Mouse (Mus musculus): ENCODE data around the gene Sema6d. TPM values are rescaled to one million over a fixed set of nuclear protein-coding genes. Genes with fewer than 3 reads are reported as not detected.

Gene Sema6d
- polyA plus RNA-seq, 1 experiment, result 25.3 TPM

DNA sequence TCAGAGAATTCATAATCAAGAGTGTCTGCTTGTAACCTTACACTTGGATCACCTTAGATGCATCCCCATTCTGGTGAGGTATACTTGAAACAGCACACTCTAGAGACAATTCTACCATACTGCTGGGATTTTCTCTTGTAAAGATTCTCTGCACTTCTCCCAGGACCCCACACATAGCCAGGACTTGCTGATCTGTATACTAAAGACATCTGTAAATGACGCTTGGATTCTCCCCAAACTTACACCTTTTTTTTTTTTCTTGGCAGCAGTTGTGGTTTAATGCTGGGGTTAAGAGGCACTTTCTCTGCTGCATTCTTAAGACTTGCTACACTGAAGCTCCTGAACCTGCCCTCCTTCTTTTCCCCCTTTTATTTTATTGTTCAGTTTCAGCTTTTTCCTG lies 68.4 kb downstream of the Sema6d start:
- no peak for DNase-seq
- Histone ChIP-seq H3K4me1 (ENCODE audit: control insufficient read depth, insufficient read depth, low read length) (no peaks in the 10 kb centered on the region), H3K4me3 (replicated peaks; ENCODE audit: extremely low read depth, low read depth, low read length) (no peak overlapping the region)
- WGBS, result 44% methylated on average over 1 of the region's 1 CpGs
- TF ChIP-seq CTCF (IDR thresholded peaks at IDR 0.05; ENCODE audit: insufficient read depth, low read length), result no peak
- TF ChIP-seq POLR2A (IDR thresholded peaks at IDR 0.05; ENCODE audit: borderline replicate concordance, extremely low read depth, low read depth, low read length), result no peak

DNA sequence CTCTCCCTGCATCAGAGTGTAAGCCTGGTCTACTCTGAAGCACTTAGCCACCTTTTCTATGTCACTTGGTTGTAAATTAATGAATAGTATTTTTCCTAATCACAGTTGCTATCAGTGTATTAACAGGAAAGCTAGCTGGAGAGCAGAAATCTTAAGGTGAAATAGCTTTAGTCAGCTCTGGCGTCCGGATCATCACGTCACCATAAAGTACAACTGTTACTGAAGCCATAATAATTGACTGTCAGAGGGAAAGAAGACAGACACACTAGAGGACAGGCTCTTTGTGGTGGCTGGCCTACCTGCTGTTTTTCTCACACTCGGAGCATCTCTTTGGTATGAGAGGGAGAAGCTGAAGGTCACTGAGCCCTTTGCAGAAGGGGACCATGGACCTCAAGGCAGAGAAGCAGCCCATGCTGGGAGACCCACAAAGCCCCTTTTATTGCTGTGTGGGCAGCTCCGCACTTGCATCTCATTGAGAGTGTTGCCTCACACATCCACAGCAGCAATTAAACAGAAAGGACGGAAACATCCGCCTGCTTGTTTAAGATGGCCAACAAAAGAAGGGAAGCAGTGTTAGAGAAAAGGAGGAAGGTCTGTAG lies 72.3 kb downstream of the Sema6d start:
- 62% methylated on average over 7 of the region's 7 CpGs for WGBS
- Histone ChIP-seq H3K4me1 (ENCODE audit: control insufficient read depth, insufficient read depth, low read length) (no peaks in the 10 kb centered on the region), H3K4me3 (replicated peaks; ENCODE audit: extremely low read depth, low read depth, low read length) (no peak overlapping the region)
- TF ChIP-seq CTCF (IDR thresholded peaks at IDR 0.05; ENCODE audit: insufficient read depth, low read length), result no peak
- no peak for TF ChIP-seq POLR2A (IDR thresholded peaks at IDR 0.05; ENCODE audit: borderline replicate concordance, extremely low read depth, low read depth, low read length)
- no peak for DNase-seq

DNA sequence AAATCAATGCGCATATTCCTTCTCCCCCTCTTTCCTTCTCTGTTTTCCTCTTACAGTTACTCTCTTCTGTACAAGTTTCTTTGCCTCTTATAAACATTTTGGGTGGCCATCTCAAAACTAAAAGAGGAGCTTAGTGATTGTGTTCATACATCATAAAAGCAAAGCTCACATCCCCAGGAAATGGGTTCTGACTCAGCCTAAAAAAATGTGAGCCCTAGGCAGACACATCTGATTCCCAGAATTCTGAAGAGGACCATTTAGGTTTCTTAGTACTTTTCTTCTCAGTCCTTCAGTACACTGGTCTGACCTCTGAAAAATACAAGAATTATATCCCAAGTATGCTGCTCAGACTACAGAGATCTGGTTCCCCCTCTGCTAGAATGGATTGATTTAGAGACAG lies 78.6 kb downstream of the Sema6d start:
- WGBS, result 84% methylated on average over 1 of the region's 1 CpGs
- no peak for DNase-seq
- no peak for TF ChIP-seq CTCF (IDR thresholded peaks at IDR 0.05; ENCODE audit: insufficient read depth, low read length)
- TF ChIP-seq POLR2A (IDR thresholded peaks at IDR 0.05; ENCODE audit: borderline replicate concordance, extremely low read depth, low read depth, low read length), result no peak

DNA sequence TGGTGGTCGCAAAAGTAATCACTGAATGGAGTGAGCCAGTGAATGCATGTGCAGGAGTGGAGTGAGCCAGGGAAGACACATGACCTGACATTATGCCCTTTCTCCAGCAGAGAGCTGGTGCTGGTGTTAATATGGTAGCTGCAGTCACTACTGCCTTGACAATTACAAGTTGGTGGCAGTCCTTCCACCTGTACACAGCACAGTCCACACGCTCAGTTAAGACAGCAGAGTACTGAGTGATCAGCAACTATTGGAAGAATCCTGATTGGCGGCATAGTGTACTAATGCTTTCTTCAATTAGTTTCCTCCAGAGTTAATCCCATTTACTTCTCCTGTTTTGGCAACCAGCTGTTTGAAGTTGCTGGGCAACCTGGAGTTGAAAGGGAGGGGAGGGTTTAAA lies 81.9 kb downstream of the Sema6d start:
- Histone ChIP-seq H3K4me1 (ENCODE audit: control insufficient read depth, insufficient read depth, low read length) (no peaks in the 10 kb centered on the region), H3K4me3 (replicated peaks; ENCODE audit: extremely low read depth, low read depth, low read length) (no peak overlapping the region)
- no peak for TF ChIP-seq POLR2A (IDR thresholded peaks at IDR 0.05; ENCODE audit: borderline replicate concordance, extremely low read depth, low read depth, low read length)
- no peak for TF ChIP-seq CTCF (IDR thresholded peaks at IDR 0.05; ENCODE audit: insufficient read depth, low read length)
- DNase-seq, result no peak
- WGBS, result 88% methylated on average over 3 of the region's 3 CpGs

More for the DNA sequence above, 78.6 kb downstream of the Sema6d start:
- Histone ChIP-seq H3K4me1 (ENCODE audit: control insufficient read depth, insufficient read depth, low read length) (no peaks in the 10 kb centered on the region), H3K4me3 (replicated peaks; ENCODE audit: extremely low read depth, low read depth, low read length) (no peak overlapping the region)

DNA sequence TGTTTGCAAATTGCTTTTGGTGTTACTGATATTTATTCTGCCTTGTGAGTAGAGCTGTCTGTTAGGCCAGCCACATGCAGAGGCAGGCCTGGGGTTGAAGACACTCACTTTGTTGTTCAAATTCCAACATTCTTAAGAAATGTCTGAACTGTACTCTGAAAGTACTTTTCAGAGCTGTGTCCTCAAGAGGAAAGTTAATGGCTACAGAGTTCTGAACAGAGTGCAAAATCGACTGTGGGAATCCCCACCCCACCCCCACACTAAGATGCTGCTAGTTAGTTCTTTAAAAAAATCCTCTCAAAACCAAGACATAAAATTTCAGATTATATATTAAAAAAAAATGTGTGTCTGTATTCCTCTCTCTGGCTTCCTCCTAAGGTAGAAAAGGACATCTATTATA lies 86.5 kb downstream of the Sema6d start:
- WGBS, result 20% methylated on average over 1 of the region's 1 CpGs
- TF ChIP-seq CTCF (IDR thresholded peaks at IDR 0.05; ENCODE audit: insufficient read depth, low read length), result no peak
- TF ChIP-seq POLR2A (IDR thresholded peaks at IDR 0.05; ENCODE audit: borderline replicate concordance, extremely low read depth, low read depth, low read length), result no peak
- no peaks in the 10 kb centered on the region for H3K4me1 ChIP-seq (ENCODE audit: control insufficient read depth, insufficient read depth, low read length)
- no peak for DNase-seq
- H3K4me3 ChIP-seq (replicated peaks; ENCODE audit: extremely low read depth, low read depth, low read length), result no peak overlapping the region

DNA sequence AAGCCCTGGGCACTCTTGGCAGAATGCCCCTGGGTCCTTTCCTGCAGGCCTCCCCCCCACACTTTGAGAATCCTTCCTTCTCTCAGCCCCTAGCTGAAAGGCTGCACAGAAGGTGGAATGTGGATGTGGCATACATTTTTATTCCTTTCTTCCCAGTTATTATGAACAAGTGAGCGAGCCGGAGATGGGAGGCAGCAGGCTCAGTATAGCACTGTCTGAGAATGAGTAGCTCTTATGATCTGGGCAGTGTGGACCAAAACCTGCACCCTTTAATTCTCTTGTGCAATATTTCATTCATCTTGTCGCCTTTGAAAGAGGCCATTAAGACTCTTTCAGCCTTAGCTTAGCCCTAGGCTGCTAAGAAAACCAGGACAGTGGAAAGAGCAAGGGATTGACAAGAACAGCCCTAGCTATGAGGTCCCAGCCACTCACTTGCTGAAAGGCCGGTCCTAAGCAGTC lies 87.0 kb downstream of the Sema6d start:
- no peaks in the 10 kb centered on the region for H3K4me1 ChIP-seq (ENCODE audit: control insufficient read depth, insufficient read depth, low read length)
- no peak for TF ChIP-seq POLR2A (IDR thresholded peaks at IDR 0.05; ENCODE audit: borderline replicate concordance, extremely low read depth, low read depth, low read length)
- TF ChIP-seq CTCF (IDR thresholded peaks at IDR 0.05; ENCODE audit: insufficient read depth, low read length), result no peak
- 83% methylated on average over 4 of the region's 4 CpGs for WGBS
- no peak overlapping the region for H3K4me3 ChIP-seq (replicated peaks; ENCODE audit: extremely low read depth, low read depth, low read length)
- no peak for DNase-seq

DNA sequence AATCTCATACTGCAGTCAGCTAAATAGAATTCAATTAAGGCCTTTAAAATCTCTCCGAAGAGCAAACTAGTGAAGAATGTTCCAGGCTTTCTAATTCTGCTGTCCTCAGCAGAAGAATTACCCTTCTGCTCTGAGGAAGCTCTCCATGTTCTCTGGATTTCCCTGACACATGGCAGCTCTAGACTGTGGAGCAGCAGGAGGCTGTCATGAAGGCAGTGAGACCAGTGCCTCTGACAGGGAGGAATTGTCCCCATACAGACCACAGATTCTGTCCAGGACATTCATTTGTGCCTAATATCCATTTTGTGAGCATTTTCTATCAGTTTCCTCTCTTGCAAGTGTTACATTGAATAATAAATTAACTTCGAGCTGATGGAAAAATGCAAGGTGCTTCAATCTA lies 99.5 kb downstream of the Sema6d start:
- no peak overlapping the region for H3K4me3 ChIP-seq (replicated peaks; ENCODE audit: extremely low read depth, low read depth, low read length)
- TF ChIP-seq POLR2A (IDR thresholded peaks at IDR 0.05; ENCODE audit: borderline replicate concordance, extremely low read depth, low read depth, low read length) (no peak), CTCF (IDR thresholded peaks at IDR 0.05; ENCODE audit: insufficient read depth, low read length) (no peak)
- WGBS, result 84% methylated on average over 2 of the region's 2 CpGs
- DNase-seq, result no peak
- H3K4me1 ChIP-seq (ENCODE audit: control insufficient read depth, insufficient read depth, low read length), result no peaks in the 10 kb centered on the region

DNA sequence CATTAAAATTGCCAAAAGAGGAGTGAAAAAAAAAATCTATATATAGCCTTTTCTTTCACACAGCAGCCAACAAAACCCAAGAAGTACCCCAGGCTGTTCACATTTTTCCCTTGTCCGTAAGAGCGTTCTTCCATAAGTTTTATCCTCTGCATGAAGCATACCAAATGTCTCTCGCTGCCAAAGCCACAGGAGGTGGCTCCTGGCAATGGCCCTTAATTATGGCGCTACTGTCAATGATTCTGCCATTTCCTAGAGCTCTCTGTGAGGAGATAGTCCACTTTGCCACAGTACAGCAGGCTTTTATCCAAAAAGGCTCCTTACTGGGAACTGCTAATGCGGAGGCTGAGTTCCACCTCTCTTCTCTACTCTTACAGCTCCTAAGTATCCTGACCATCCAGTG lies 104.3 kb downstream of the Sema6d start:
- no peak overlapping the region for H3K4me3 ChIP-seq (replicated peaks; ENCODE audit: extremely low read depth, low read depth, low read length)
- DNase-seq, result no peak
- TF ChIP-seq POLR2A (IDR thresholded peaks at IDR 0.05; ENCODE audit: borderline replicate concordance, extremely low read depth, low read depth, low read length) (no peak), CTCF (IDR thresholded peaks at IDR 0.05; ENCODE audit: insufficient read depth, low read length) (no peak)
- H3K4me1 ChIP-seq (ENCODE audit: control insufficient read depth, insufficient read depth, low read length), result no peaks in the 10 kb centered on the region
- 92% methylated on average over 5 of the region's 5 CpGs for WGBS

DNA sequence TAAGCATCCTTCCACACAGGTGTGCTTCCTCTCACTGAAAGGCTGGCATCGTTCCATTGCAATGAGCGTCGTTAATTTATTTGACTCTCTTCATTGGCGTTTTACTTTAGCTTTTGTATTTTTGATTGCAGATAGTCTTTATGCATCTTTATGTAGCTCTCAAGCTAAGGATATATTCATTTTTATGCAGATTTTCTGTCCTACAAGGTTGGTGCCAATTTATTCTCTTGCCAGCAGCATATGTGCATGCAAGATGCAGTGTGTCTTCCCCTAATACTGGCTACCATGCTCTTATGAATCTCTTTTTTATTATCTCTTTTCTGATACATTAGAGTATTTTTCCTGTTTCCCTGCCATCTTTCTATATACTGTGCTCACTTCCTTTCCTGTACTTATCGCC lies 111.7 kb downstream of the Sema6d start:
- no peak overlapping the region for H3K4me3 ChIP-seq (replicated peaks; ENCODE audit: extremely low read depth, low read depth, low read length)
- WGBS, result 77% methylated on average over 5 of the region's 5 CpGs
- TF ChIP-seq POLR2A (IDR thresholded peaks at IDR 0.05; ENCODE audit: borderline replicate concordance, extremely low read depth, low read depth, low read length) (no peak), CTCF (IDR thresholded peaks at IDR 0.05; ENCODE audit: insufficient read depth, low read length) (no peak)
- H3K4me1 ChIP-seq (ENCODE audit: control insufficient read depth, insufficient read depth, low read length), result peaks cover 6% of the 10 kb centered on the region; the same call in 1 of the 2 replicates
- DNase-seq, result no peak

DNA sequence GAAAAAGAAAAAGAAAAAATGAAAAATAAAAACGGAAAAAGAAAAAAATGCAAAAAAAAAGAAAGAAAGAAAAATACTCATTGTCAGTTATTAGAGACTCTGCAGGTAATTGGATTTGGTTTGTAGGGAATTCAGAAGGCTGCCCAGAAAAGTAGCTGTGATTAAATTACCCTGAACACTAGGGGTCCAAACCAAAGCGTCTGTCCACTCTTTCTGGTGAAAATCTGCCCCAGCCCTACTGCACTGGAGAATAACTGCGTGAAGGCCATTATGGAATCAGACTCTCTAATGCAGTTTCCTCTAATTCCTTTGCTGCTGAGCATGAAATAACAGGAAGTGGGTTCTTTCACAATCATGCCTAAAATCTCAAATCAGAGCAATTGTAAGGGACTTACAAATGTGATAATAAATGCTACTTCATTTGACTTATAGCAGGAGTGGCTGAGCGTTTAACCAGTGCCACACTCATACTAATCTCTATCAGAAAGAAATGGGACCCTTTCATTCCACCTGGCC lies 112.8 kb downstream of the Sema6d start:
- H3K4me3 ChIP-seq (replicated peaks; ENCODE audit: extremely low read depth, low read depth, low read length), result no peak overlapping the region
- TF ChIP-seq POLR2A (IDR thresholded peaks at IDR 0.05; ENCODE audit: borderline replicate concordance, extremely low read depth, low read depth, low read length), result no peak
- no peak for TF ChIP-seq CTCF (IDR thresholded peaks at IDR 0.05; ENCODE audit: insufficient read depth, low read length)
- no peak for DNase-seq
- H3K4me1 ChIP-seq (ENCODE audit: control insufficient read depth, insufficient read depth, low read length), result peaks cover 8% of the 10 kb centered on the region
- WGBS, result 29% methylated on average over 4 of the region's 4 CpGs

All from lung, adult 2 months (tissue).